Mouse (Mus musculus) embryo, embryonic 10.5 days (tissue): ENCODE measurements around the gene Cntnap2.
"Not testable (repeated sequence)": the region's sequence is repeated elsewhere in the genome, so short reads cannot be mapped to it uniquely, and the experiment has no call there.

Experiments
- DNase-seq: peaks from one replicate; pipeline ENCODE4 v3.0.0-alpha.2; 2015; ENCODE audit warnings: low spot score

The Cntnap2 gene

DNA sequence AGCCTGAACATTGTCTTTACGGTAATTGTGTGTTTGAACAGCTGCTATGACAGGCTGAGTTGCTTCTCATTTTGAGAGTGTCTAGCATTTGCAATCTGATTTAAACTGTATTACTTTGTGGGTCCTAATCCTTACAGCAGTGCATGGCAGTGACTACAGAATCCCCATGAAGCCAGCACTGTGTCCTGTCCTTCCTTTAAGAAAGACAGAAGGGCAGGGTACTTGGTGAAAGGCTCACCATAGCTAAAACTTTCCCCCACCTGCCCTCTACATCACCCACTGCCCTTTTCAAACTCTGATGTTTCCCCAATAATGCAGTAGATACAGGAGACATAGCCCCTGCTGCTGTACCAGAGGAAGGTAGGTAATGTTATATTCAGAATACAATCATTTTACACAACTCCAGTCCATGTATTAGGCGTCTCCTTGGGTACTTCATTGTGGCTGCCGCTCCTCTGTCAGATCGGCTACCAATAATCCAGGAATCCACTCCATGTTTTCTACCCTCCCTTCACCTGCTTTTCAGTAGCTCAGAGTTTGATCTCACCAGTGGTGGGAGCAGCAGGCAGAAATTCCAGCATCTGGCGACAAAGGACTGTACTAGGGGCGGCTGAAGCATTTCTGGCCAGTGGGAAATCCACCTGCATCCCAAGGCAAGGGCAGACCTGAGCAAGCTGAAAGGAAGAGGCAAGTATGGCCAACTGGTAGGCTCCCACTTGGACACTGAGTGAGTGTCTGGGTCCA, 2184.9 kb downstream of the Cntnap2 start:
- DNase-seq, result peak; percentile 92

DNA sequence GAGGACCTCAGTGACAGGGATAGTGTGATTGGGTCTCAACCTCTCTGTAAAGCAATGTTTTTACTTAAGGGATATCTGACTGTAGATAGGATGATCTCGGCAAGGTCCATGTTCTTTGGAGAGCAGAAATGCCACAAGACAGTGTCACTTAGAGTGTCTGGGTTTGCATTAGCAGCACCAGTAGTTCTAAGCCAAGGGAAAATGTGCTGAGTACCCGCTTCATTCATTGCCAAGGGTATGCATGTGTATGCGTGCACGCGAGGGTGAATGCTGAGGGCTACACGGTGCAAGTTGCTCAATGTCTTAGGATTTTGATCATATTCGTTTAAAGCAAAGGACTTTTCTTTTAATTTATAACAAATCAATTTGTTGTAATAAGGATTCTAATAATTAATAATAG, 2185.5 kb downstream of the Cntnap2 start:
- DNase-seq, result no peak

DNA sequence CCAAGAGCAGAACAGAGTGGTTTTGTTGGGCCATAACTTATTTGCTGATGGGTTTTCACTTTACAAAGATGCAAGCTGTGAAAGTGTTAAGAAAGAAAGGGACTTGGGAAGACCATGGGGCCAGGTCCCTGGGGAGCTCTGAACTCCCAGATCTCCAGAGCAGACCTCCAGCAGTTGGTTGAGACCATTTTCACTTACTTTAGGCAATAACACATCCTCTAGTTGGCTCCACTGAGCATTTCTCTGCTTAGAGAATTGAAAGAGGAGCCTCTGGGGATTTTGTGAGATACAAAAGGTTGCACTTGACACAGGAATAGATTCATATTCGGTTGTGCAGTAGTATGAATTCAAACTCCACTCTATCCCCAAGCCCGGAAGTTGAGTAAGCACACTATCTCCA, 2196.1 kb downstream of the Cntnap2 start:
- DNase-seq, result no peak

DNA sequence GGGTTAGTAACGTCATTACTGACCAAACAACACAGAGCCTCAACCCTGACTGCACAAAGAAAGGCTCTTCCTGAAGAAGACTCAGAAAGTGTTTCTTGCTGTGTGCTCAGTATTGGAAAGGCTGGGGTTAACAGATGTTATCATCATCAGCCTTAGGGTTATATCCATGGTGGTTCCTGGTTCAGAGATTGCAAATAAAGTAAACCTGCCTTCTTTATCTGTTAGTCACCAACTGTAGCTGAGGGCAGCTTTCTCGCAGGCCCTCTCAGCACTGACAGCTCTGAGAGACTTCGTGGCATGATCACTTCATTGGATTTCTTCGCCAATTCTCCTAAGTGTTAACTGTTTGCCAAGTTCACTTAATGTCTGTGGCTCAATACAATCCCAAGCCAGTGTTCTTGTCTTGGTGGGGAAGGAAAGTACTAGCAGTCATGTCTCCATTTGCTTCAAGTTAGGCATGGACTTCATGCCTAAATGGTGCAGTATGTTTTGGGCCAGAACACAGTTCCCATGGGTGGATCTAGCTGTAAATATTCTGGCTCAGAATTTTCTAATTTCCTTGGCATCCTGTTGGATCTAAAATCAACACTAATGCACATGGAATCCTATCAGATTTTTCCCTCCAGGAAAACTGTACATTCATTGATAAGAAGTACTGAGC, 2197.2 kb downstream of the Cntnap2 start:
- no peak for DNase-seq

DNA sequence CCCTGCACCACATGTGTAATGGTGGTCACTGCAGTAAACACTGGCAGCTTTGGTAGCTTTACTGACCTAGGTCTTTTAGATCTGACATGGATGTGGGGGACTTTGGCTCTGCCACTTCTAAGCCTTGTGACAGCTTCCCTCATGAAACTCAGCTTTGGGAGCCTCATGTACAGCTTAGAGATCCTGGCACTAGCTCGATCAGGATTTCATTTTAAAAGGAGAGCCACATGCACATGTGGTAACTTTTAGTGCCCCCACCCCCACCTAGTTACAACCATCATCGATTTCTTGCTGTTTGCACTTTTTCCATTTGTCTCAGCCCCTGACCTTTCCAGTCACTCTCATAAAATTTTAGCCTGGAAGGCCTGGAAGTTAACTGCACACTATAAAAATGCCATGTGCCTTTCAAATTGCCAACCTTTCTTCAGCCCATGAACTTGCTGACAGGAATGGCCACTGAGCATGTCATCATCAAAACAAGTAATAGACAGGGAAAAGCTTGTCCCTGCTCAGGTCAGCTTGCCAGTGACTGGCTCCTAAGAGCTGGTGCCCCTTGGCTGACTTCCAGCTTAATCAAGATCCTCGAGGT, 2197.9 kb downstream of the Cntnap2 start:
- DNase-seq, result no peak

DNA sequence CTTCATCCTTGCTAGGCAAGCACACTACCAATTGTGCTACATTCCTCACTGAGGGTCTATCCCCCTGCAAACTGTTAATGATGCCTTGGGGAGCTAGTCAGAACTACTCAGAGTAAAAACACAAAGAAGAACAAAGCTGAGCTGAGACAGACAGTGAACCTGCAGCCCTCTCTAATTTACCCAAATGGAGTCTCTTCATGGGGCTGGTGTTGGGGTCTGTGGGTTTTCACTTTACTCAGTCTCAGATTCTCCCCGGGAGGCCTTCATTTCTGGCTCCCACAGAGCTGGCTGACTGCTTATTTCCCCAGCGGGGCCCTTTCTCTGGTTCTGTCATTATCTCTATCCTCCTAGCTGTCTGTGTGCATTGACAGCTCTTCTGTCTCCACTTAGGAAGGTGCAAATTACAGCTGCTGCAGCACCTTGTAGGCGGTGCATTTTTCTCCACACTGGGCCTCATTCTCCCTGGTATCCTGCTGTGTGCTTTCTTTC, 2200.5 kb downstream of the Cntnap2 start:
- no peak for DNase-seq

DNA sequence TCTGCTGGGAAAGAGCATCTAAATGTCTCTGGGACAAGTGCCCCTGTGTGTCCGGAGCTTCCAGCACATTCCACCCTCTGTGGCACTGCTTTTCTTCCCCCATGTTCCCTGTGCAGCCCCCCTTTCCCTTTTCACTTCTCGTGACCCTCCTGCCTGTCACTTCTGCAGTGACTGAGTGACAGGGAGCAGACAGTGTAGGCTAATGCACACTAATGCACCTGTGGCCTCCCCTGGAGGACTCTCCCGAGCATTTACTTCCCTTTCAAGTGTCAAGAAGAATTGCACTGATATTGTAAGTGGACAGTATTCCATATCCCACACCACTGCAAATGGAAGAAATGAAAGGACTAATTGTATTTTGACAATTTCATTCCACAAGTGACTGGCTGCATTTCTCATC, 2208.1 kb downstream of the Cntnap2 start:
- no peak for DNase-seq

DNA sequence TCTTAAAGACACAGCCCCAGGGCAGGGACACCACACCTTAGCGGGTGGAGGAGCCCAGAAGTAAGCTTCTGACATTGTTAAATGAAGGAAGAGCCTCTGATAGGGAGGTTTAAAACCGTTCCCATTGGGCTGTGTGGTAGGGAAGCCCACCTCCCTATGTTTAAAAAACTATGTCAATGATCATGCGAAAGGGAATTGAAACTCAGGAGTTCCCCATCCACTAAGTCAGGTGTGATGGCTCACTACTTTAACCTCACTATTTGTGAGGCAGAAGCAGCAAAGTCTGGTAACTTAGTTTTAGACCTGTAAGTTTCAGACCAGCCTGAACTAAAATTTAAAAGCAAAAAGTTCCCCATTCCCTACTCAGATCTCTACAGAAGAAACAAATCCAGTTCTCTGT, 2210.3 kb downstream of the Cntnap2 start:
- no peak for DNase-seq

DNA sequence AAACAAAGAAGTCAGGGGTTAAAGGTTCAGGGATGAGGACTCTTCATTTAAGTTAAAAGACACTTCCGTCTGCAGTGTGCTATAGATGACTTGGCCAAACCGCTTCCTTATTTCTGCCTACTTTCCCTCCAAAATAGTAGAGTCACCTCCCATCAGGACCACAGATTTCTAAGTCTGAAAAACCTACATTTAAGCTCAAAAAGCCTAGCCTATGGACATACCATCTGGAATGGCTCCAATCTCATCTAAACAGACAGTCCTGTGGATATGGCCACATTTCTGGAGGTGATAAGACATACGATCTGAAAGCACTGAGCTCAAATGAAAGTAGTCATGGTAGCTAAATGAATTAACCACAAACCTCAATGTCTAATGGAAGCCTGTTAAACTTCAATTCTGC, 2212.4 kb downstream of the Cntnap2 start:
- DNase-seq, result no peak

DNA sequence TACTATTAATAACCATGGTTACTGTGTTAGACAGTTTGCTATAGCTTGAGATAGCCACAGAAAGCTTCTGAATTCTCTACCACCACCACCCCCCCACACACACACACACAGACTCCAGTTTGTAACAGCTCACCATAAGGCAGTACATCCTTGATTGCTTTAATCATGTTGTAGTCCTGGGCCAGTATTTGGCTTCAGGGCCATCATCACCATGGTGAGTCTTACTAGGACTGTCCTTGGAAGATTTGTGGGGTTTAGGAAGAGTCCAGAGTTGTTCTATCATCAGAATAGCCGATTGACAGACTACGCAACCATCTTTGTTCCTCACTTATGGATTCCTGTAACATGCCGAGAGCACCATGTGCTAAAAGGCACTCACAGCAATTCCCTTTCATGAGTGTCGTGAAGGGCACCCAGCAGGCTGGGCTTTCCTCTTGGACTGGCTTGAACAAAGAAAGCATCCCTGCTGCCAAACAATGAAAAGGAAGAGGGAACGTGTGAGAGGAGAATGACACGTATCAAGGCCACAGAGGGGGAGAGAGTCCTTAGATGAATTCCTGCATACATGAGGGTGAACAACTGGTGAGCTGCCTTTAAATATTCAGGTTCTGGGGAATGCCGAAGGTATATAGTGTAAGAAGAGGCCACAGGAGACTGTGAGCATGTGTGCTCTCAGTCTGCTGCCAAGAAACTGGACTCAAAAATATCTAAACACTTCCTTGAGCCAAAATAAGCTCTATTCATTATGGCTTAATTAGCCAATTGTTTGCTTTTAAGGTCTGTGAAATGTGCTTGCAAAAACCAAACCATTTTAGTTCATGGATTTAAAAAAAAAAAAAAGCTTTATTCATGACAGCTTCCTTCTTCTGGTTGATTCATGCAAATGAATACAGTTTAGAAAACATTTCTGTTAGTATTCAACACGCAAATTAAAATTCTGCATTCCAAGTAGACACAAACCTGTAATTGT, 2213.7 kb downstream of the Cntnap2 start:
- no peak for DNase-seq

DNA sequence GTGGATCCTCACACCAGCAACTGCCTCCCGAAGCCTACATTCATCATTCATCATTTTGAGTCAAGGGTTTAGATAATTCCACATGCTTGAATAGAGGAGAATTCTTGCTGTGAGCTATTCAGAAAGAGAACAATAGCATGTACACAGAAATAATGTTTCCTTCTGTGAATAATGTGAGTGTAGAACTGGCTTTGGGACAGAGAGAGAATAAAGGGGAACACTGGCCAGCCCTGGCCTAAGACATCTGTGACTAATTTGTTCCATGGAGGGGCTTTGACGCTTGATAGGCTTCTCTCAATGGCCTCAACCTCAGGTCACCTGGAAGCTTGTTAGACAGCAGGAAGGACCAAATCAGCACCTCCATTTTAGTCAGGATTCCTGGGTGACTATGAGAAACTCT, 2215.9 kb downstream of the Cntnap2 start:
- peak; percentile 36 for DNase-seq

DNA sequence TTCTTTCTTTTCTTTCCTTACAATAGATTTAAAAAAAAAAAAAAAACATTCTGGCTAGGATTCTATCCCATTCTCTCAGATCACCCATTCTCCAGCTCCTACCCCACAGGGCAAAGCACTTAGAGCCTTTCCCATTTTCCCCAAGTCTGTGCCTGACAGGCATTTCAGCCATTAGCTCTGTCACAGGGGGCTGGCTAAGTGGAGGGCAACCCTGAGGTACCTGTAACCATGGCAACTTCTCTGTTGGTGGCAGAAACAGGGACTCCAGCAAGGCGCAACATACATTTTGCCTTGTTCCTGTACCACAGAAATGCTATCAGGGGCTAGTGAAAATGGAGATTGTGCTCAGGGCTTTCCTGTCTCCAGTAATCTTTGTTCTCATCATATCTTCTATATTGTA, 2220.0 kb downstream of the Cntnap2 start:
- DNase-seq, result peak; percentile 80

DNA sequence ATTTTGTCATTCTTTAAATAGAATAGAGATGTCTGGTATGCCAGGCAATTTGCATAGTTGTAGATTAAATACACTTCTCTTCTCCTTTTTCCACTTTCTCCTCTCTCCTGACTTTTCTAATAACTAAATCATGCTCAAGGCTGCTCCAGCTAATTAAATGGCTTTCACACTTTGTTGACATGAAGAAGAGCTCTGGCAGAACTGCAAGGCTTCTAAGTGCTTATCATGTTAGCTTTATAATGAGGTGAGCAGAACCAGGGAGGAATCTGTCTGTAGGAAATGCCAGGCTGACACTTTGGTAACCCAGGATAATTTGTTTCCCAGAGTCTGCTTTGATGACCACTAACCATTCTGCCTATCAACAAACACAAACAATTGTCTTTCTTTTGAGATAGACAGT, 2222.4 kb downstream of the Cntnap2 start:
- no peak for DNase-seq

DNA sequence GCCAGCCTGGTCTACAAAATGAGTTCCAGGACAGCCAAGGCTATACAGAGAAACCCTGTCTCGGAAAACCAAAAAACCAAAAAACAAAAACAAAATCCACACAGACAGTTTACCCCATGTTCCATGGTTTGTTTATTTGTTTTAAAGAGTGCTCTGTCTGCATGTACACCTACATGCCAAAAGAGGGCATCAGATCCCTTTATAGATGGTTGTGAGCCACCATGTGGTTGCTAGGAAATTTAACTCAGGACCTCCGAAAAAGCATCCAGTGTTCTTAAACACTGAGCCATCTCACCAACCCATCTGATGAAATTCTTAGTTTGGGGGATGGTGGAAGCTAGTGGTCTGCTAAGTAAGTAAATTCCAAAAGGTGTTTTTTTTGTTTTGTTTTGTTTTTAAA, 2225.6 kb downstream of the Cntnap2 start:
- no peak for DNase-seq

DNA sequence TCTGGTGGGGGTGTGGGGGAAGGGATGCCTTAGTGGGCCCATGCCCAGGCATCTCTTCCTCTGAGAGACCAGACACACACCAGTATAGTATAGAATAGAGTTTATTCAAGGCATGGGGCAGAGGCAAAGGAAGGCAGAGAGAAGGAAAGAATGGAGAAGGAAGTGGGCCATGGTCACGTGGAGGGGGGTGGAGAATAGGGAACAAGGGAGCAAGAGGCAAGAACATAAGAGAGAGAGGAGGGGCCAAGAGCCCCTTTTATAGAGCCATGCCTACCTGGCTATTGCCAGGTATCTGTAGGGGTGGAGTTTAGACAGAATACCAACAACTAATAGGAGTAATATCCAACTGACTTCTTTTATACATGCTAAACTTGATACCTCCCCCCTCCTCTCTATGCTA, 2226.6 kb downstream of the Cntnap2 start:
- no peak for DNase-seq

DNA sequence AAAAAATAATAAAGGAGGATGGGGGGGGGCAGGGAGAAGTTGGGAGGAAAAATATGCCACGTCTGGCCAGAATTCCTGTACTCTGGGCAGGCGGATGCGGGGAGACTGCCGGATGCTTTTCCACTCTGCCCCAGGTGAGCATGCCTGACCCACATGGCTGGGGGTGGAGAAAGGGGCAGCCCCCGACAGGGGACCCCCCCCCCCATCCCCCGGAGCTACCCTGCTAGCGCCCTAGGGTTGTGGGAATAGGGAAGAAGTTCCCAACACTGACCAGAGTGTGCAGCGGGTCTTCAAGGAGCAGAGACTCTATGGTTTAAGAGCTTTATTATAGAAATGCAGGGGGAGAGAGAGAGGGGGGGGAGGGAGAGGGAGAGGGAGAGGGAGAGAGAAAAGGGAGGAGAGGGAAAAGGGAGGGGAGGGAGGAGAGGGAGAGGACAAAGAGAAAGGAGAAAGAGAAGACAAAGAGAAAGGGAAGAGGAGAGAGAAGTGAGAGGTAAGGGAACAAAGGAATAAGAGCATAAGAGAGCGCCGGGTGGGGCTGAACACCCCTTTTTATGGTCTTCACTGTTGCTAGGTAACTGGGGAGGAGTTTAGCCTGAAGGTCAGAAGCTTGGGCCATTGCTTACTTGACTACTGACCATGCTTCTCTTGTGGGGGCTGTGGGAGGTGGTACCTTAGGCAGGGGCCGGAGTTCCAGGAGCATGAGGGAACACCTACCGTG, 2227.2 kb downstream of the Cntnap2 start:
- DNase-seq, result not testable (repeated sequence)

DNA sequence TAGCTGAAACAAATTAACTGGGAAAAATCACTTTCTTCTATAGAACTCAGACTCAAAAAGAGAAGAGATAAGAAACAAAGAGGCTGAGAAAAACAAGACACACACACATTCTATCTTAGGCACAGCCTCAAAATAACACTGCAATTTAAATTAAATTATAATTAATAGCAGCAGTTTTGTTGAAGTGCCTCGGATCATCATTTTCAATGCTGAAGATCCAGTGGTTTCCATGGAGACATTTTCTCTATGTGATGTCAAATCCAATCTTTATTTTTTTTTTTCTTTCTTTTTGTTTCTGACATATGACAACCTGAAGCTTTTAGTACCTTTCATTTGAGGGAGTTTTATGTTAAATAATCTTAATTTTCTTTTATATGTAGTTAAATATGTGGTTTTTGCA, 2228.6 kb downstream of the Cntnap2 start:
- no peak for DNase-seq

DNA sequence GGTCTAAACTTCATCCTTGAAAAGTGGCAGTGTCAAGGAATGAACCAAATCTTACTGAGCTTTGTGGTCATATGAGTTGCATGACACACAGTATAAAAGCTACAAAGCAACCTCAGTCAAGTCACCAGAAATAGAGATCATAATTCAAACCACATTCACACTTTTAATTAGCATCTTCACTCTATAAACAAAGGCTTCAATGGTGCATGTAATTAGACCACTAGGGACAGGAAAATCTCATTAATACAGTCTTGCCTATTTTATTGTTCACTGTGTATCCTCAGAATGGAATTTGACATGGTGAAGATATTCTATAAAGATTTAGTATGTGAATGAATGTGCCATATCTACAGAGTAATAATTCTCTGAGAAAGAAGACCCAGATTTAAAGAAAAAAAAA, 2232.8 kb downstream of the Cntnap2 start:
- no peak for DNase-seq

DNA sequence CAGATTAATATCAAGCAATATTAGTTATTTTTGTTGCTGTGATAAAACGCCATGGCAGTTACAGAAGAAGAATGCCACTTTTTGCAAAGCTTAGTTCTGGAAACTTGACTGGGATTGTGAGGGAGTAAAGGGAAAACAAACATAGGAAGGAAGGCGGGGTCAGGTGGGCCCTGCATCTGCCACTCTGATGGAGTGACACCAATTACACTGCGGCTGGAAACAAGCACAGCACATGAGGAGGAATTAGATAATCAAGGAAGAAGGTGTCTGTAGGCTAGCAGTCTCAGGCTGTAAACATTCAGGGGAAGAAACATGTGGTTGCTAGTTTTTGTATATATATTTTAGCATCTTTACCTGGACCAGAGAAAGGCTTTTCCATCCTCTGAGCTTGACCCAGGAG, 2233.3 kb downstream of the Cntnap2 start:
- no peak for DNase-seq

DNA sequence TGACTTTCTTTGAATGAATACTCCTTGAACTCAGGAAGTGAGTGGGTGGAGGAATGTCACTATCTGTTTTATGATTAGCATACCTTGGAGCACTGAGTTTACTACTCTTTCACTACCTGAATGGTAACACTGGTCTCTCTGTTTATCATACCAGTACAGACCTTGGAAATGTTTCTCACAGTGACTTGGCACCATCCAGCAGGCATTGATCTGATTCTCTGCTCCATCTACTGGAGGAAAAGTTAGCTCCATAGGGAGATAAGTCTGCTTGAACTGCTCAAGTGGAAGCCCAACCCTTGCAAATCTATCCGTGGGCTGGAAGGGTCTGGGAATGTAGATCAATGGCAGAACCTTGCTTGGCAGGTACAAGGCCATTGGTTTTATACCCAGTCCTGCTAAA, 2235.3 kb downstream of the Cntnap2 start:
- no peak for DNase-seq

DNA sequence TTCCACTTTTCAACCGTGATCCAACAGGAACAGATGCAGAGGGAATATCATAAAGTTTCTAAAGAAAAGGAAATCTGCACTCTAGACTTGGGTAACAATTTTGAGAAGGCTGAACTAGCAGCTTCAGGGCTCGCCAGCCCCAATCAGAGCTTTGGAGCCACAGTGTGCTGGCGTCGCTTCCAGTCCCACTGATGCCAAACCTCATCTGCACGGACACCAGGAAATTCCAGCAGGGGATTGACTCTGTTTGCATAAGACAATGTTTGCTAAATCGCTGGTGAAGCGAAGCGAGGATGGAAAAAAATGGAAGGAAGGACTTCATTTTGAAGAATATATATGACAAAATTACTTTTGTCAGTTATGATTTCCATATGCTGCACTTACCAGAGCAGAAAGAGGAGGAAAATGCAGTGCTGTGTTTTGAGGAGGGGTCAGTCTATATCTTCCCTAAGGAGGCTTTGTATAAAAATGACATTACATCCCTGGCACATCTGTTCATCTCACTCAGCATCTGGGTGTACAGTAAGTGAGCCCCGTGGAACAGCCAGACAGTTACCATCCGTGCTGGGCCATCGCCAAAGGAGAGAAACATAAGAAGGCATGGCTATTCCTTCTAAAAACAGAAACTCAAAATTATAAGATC, 2245.8 kb downstream of the Cntnap2 start:
- DNase-seq, result no peak
